19 mouse cellular contexts compared by ENCODE assay signal in the genomic region with DNA sequence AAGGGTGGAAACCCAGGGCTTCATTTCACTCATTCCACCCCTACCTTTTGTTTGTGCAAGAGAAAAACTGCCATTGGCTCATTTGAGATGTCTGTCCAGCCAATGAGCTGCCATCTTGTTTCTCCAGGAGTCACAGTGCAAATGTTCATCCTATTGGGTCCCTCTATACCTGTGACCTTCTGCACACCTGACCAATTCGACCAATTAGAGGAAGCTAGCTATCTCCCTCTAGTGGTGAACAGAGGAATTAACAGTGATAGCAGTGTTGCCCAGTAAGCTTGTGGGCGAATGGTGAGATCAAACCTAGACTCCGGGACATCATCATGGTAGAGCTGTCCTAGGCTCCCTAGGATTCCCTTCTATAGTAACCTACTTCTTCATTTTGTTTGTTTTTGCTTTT.
DNase-seq lines count a peak whose midpoint lies in the region; ATAC-seq and TF ChIP-seq lines count a peak whose summit lies in the region.
"Had no signal": no experiment of that assay in that cellular context is flagged by ENCODE, and none has a peak within 500 bp of the region (broad histone marks: within the 10 kb centered on the region; RNA-seq: fewer than 3 reads in every experiment).

No protein-coding gene starts in this region.

- no peak overlapping the region for H3K27ac ChIP-seq in kidney, postnatal 0 days
- H3K27ac ChIP-seq in midbrain, postnatal 0 days (ENCODE audit: low read depth, low read length) = no peak overlapping the region
- no peak overlapping the region for H3K27ac ChIP-seq in midbrain, embryonic 15.5 days
- H3K27ac ChIP-seq in forebrain, embryonic 13.5 days = no peak overlapping the region
- H3K27ac ChIP-seq: heart, embryonic 10.5 days; hindbrain, embryonic 14.5 days; neural tube, embryonic 13.5 days had no signal

- CTCF ChIA-PET in Patski (lab: Charles Lee) = no interaction called here

- H3K9ac ChIP-seq in kidney, postnatal 0 days (ENCODE audit: low read depth, low read length) = no peak overlapping the region
- H3K9ac ChIP-seq in midbrain, postnatal 0 days (replicated peaks; ENCODE audit: low read length, poor library complexity, severe bottlenecking) = no peak overlapping the region
- no peak overlapping the region for H3K9ac ChIP-seq in midbrain, embryonic 15.5 days
- H3K9ac ChIP-seq in forebrain, embryonic 13.5 days = no peak overlapping the region
- H3K9ac ChIP-seq: hindbrain, embryonic 14.5 days; neural tube, embryonic 13.5 days had no signal

- peak; percentile 49; the same call in 1 of the 2 replicates for TF ChIP-seq CTCF in kidney, postnatal 0 days (IDR thresholded peaks at IDR 0.05; ENCODE audit: low read depth)
- TF ChIP-seq CTCF in midbrain, postnatal 0 days (IDR thresholded peaks at IDR 0.05) = peak; percentile 49
- peak; percentile 27 for TF ChIP-seq CTCF in Patski (IDR thresholded peaks at IDR 0.05)

- H3K9me3 ChIP-seq in kidney, postnatal 0 days (replicated peaks; ENCODE audit: low read length) = no peaks in the 10 kb centered on the region
- no peaks in the 10 kb centered on the region for H3K9me3 ChIP-seq in midbrain, postnatal 0 days (ENCODE audit: low read length)
- no peaks in the 10 kb centered on the region for H3K9me3 ChIP-seq in midbrain, embryonic 15.5 days
- peaks cover 4% of the 10 kb centered on the region for H3K9me3 ChIP-seq in forebrain, embryonic 13.5 days (replicated peaks)
- H3K9me3 ChIP-seq: heart, embryonic 10.5 days; neural tube, embryonic 13.5 days had no signal

- H3K4me3 ChIP-seq in kidney, postnatal 0 days (replicated peaks; ENCODE audit: low read depth, low read length) = no peak overlapping the region
- H3K4me3 ChIP-seq in midbrain, postnatal 0 days (ENCODE audit: low read depth, low read length) = no peak overlapping the region
- no peak overlapping the region for H3K4me3 ChIP-seq in midbrain, embryonic 15.5 days
- no peak overlapping the region for H3K4me3 ChIP-seq in forebrain, embryonic 13.5 days
- H3K4me3 ChIP-seq: heart, embryonic 10.5 days; neural tube, embryonic 13.5 days had no signal

- H3K27me3 ChIP-seq in kidney, postnatal 0 days (ENCODE audit: insufficient read depth, low read length) = no peaks in the 10 kb centered on the region
- H3K27me3 ChIP-seq in midbrain, postnatal 0 days (ENCODE audit: insufficient read depth, low read length) = no peaks in the 10 kb centered on the region
- H3K27me3 ChIP-seq in midbrain, embryonic 15.5 days (replicated peaks) = no peaks in the 10 kb centered on the region
- H3K27me3 ChIP-seq in Patski = no peaks in the 10 kb centered on the region
- peaks cover 2% of the 10 kb centered on the region; the same call in 1 of the 2 replicates for H3K27me3 ChIP-seq in forebrain, embryonic 13.5 days
- H3K27me3 ChIP-seq: neural tube, embryonic 13.5 days had no signal

- no peak overlapping the region for H3K4me2 ChIP-seq in kidney, postnatal 0 days (ENCODE audit: low read length)
- no peak overlapping the region for H3K4me2 ChIP-seq in midbrain, postnatal 0 days (ENCODE audit: low read depth, low read length, poor library complexity, severe bottlenecking)
- no peak overlapping the region for H3K4me2 ChIP-seq in midbrain, embryonic 15.5 days
- no peak overlapping the region for H3K4me2 ChIP-seq in forebrain, embryonic 13.5 days
- H3K4me2 ChIP-seq: hindbrain, embryonic 14.5 days; liver, embryonic 11.5 days; neural tube, embryonic 13.5 days had no signal

- 0 out of 2 replicates have a peak, but pooled peaks cover 4% of the 10 kb centered on the region for H3K4me1 ChIP-seq in kidney, postnatal 0 days (replicated peaks; ENCODE audit: insufficient read depth, low read length)
- H3K4me1 ChIP-seq in midbrain, postnatal 0 days (ENCODE audit: insufficient read depth, low read length) = 0 out of 2 replicates have a peak, but pooled peaks cover under 1% of the 10 kb centered on the region
- H3K4me1 ChIP-seq in midbrain, embryonic 15.5 days = no peaks in the 10 kb centered on the region
- H3K4me1 ChIP-seq in forebrain, embryonic 13.5 days = no peaks in the 10 kb centered on the region
- H3K4me1 ChIP-seq: heart, embryonic 10.5 days; neural tube, embryonic 13.5 days had no signal

- ATAC-seq in kidney, postnatal 0 days (replicated peaks; ENCODE audit: low FRiP score, low read depth) = no peak
- no peak for ATAC-seq in midbrain, postnatal 0 days (ENCODE audit: low FRiP score)
- no peak for ATAC-seq in midbrain, embryonic 15.5 days (replicated peaks)
- no peak for ATAC-seq in Patski
- no peak for ATAC-seq in forebrain, embryonic 13.5 days

- no peaks in the 10 kb centered on the region for H3K36me3 ChIP-seq in kidney, postnatal 0 days (ENCODE audit: insufficient read depth, low read length)
- no peaks in the 10 kb centered on the region for H3K36me3 ChIP-seq in midbrain, postnatal 0 days (ENCODE audit: insufficient read depth, low read length)
- H3K36me3 ChIP-seq in midbrain, embryonic 15.5 days (replicated peaks) = no peaks in the 10 kb centered on the region
- no peaks in the 10 kb centered on the region for H3K36me3 ChIP-seq in forebrain, embryonic 13.5 days (ENCODE audit: poor library complexity, severe bottlenecking)
- H3K36me3 ChIP-seq: heart, embryonic 10.5 days; neural tube, embryonic 13.5 days had no signal

- POLR2A ChIA-PET in Patski (lab: Charles Lee) = no interaction called here

- in situ Hi-C loops in Patski (cut with MboI; ENCODE audit: low pct_unique_long_range_greater_than_20kb) = no loop called here

- WGBS in kidney, postnatal 0 days = 91% methylated on average over 3 of the region's 3 CpGs
- WGBS in midbrain, postnatal 0 days = 85% methylated on average over 3 of the region's 3 CpGs
- 87% methylated on average over 3 of the region's 3 CpGs for WGBS in midbrain, embryonic 15.5 days
- 90% methylated on average over 3 of the region's 3 CpGs for WGBS in forebrain, embryonic 13.5 days

- DNase-seq in kidney, postnatal 0 days (ENCODE audit: low spot score) = no peak
- DNase-seq in kidney, postnatal 25 days = no peak
- no peak for DNase-seq in midbrain, postnatal 0 days (ENCODE audit: low spot score)
- no peak for DNase-seq in Patski (ENCODE audit: low read depth, low spot score)
- DNase-seq in spleen, postnatal 14 days (ENCODE audit: low spot score in 2 of 2) = no peak
- DNase-seq: adrenal gland, postnatal 36 days; cerebellum, adult 9-10 months; gastrocnemius, postnatal 36 days; heart, postnatal 14 days; kidney, adult 9 months; layer of hippocampus, postnatal 36 days; lung, postnatal 10 days; right cerebral cortex, postnatal 25 days had no signal
